Mouse (Mus musculus) gastrocnemius, postnatal 10 days (tissue): Measurements from ENCODE around the gene Stom. TPM values are rescaled to one million over a fixed set of nuclear protein-coding genes. Genes with fewer than 3 reads are reported as not detected.

Source experiments
- DNase-seq: peaks from one replicate; pipeline ENCODE4 v3.0.0; 2021; ENCODE audit warnings: mixed read lengths
- total RNA-seq, 2 experiments: library from RNA; stranded (reverse); gene quantifications; 2 replicates each; pipeline ENCODE4 v1.2.3; 2021

The Stom gene
- total RNA-seq, 2 experiments from 2014 or later, result 24.3 to 30.7 TPM

- DNase-seq, result no peak
These were observed 63.9 kb downstream of the Stom start for GRCm38 (mm10) chr2:35272881-35273280.

- DNase-seq, result no peak
These were observed 65.0 kb downstream of the Stom start for GRCm38 (mm10) chr2:35271817-35272216.

- DNase-seq, result peak; percentile 38
These were observed 66.2 kb downstream of the Stom start for GRCm38 (mm10) chr2:35270531-35270984.

GRCm38 (mm10) chr2:35269716-35270260 is 67.0 kb downstream of the Stom start:
- DNase-seq, result no peak

GRCm38 (mm10) chr2:35269136-35269535 is 67.6 kb downstream of the Stom start:
- DNase-seq, result no peak

GRCm38 (mm10) chr2:35267876-35268566 is 68.8 kb downstream of the Stom start:
- no peak for DNase-seq

- no peak for DNase-seq
These were observed 69.5 kb downstream of the Stom start for GRCm38 (mm10) chr2:35267156-35267875.

- no peak for DNase-seq
These were observed 70.4 kb downstream of the Stom start for GRCm38 (mm10) chr2:35266251-35266905.

- DNase-seq, result no peak
These were observed 71.0 kb downstream of the Stom start for GRCm38 (mm10) chr2:35265775-35266174.

GRCm38 (mm10) chr2:35265296-35265695 is 71.5 kb downstream of the Stom start:
- DNase-seq, result peak; percentile 40

GRCm38 (mm10) chr2:35264095-35264494 is 72.7 kb downstream of the Stom start:
- DNase-seq, result no peak

Other genes starting within 250 kb of the Stom start
- under 1 TPM in 1 of 2 experiments, not detected in 1; 0.38 TPM for gene AI182371, start 235.4 kb downstream of the Stom start, total RNA-seq
- gene Cntrl, start 227.5 kb downstream of the Stom start, total RNA-seq, result 1 to 10 TPM; 7.7 to 9.8 TPM
- 100 to 1,000 TPM in 1 of 2 experiments, 10 to 100 TPM in 1; 86.9 to 104 TPM for gene Rab14, start 135.9 kb downstream of the Stom start, total RNA-seq
- gene Gsn, start 80.6 kb downstream of the Stom start, total RNA-seq, result 100 to 1,000 TPM; 209 to 218 TPM
- gene 4930568D16Rik, start 30.8 kb upstream of the Stom start, total RNA-seq, result not detected
- gene 4930402F06Rik, start 60.2 kb upstream of the Stom start, total RNA-seq, result not detected
- gene Ggta1, start 126.3 kb upstream of the Stom start, total RNA-seq, result 10 to 100 TPM; 13.2 to 17.0 TPM
- 10 to 100 TPM; 44.3 to 56.9 TPM for gene Dab2ip, start 221.3 kb upstream of the Stom start, total RNA-seq